Mouse (Mus musculus): ENCODE measurements around the gene Mrpl17. TPM values are rescaled to one million over a fixed set of nuclear protein-coding genes. Genes with fewer than 3 reads are reported as not detected.

Mrpl17 gene
- total RNA-seq, 2 experiments from 2014 or later: 95.6 to 113 TPM

Other genes starting within 250 kb of the Mrpl17 start
- gene Apbb1, start 229.4 kb downstream of the Mrpl17 start, total RNA-seq (2021): 100 to 1,000 TPM; 371 to 404 TPM
- gene Hpx, start 211.0 kb downstream of the Mrpl17 start, total RNA-seq (2021): not detected
- gene Trim3, start 177.5 kb downstream of the Mrpl17 start, total RNA-seq (2021): 100 to 1,000 TPM; 124 to 145 TPM
- 10 to 100 TPM; 71.3 to 86.2 TPM for gene Timm10b, start 171.0 kb downstream of the Mrpl17 start, total RNA-seq (2021)
- gene Arfip2, start 170.7 kb downstream of the Mrpl17 start, total RNA-seq (2021): 100 to 1,000 TPM in 1 of 2 experiments, 10 to 100 TPM in 1; 94.0 to 102 TPM
- 1 to 10 TPM; 8.8 to 9.6 TPM for gene Gm45799, start 170.5 kb downstream of the Mrpl17 start, total RNA-seq (2021)
- gene Dnhd1, start 160.3 kb downstream of the Mrpl17 start, total RNA-seq (2021): 1 to 10 TPM; 4.6 to 5.4 TPM
- gene Ilk, start 74.5 kb downstream of the Mrpl17 start, total RNA-seq (2021): 10 to 100 TPM; 79.7 to 88.1 TPM
- 10 to 100 TPM in 1 of 2 experiments, 1 to 10 TPM in 1; 9.2 to 10.7 TPM for gene Rrp8, start 73.7 kb downstream of the Mrpl17 start, total RNA-seq (2021)
- 100 to 1,000 TPM; 122 to 128 TPM for gene Taf10, start 66.7 kb downstream of the Mrpl17 start, total RNA-seq (2021)
- 10 to 100 TPM; 61.4 to 61.8 TPM for gene Tpp1, start 58.9 kb downstream of the Mrpl17 start, total RNA-seq (2021)
- gene Dchs1, start 23.4 kb downstream of the Mrpl17 start, total RNA-seq (2021): 10 to 100 TPM; 15.9 to 18.3 TPM
- 1 to 10 TPM; 1.1 to 1.5 TPM for gene Gm4070, start 142.9 kb upstream of the Mrpl17 start, total RNA-seq (2021)

Data from layer of hippocampus, postnatal 25 days (tissue).